Mouse (Mus musculus) CD4-positive, CD25-positive, alpha-beta regulatory T cell, adult 4 months (primary cell): Measurements from ENCODE around the gene Cpb2. TPM values are rescaled to one million over a fixed set of nuclear protein-coding genes. Genes with fewer than 3 reads are reported as not detected.

ENCODE experiments used
- ATAC-seq: one replicate; pipeline ENCODE4 v1.8.0; 2017
- polyA plus RNA-seq, 2 experiments: library from polyadenylated mRNA; unstranded; fragments of 100-300 nt; shearing (Covaris generic); gene quantifications; one replicate each; pipeline ENCODE4 v1.2.1; 2017

Gene Cpb2
- polyA plus RNA-seq, 2 experiments from 2014 or later: not detected

- ATAC-seq: no peak
Measured at GRCm38 (mm10) chr14:75246024-75247000, 4.2 kb downstream of the Cpb2 start.

DNA sequence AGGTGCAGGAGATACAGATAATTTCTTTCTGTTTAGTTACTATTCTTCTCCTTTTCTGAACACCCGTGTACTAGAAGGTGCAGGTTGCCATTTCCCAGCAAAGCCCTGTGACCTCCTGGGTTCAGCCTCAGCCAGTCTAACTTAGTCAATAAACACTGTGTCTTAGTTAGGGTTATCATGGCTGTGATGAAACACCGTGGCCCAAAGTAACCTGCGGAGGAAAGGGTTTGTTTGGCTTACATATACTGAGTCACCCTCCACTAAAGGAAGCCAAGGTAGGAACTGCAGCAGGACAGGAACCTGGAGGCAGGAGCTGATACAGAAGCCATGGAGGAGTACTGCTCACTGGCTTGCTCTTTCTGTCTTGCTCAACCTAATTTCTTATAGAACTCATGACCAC is 8.3 kb downstream of the Cpb2 start:
- no peak for ATAC-seq

- ATAC-seq: no peak
Measured at GRCm38 (mm10) chr14:75256521-75256920, 14.4 kb downstream of the Cpb2 start.

DNA sequence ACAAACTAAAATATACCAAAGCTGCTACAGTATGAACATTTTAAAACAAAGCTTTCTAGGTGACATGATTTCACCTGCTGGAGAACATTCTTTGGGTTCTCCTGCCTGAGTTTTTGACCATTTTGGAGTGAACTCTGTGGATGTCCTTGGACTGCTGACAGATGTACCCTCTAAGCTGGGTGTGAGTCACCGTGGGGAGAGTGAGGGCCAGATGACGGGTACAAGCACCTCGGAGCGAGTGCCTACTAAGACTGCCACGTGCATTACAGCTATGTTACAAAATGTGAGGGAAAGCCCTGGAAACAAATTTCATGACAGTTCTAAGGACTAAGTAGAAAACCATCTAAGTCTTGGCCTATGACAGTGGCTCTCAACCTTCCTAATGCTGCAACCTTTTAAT is 27.4 kb downstream of the Cpb2 start:
- no peak for ATAC-seq

DNA sequence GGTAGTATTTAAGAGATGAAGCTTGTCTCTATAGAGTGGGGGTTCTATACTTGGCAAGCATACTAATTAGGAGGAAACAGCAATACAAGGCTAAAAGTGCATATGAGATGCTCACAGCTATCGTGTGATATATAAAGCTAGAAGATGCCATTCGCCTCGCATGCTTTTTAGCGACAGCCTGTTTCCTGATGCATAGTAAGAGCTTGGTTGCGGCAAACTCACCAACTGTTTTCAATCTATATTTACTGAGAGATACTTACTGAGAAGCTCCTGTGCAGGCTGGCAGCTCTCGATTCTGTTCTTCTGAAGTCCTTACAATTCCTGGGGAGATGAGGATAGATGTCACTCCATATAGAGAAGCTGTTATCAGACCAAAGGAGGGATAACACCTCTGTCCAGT is 37.6 kb downstream of the Cpb2 start:
- ATAC-seq: no peak

GRCm38 (mm10) chr14:75280406-75280805 is 38.3 kb downstream of the Cpb2 start:
- ATAC-seq: no peak

- no peak for ATAC-seq
Measured at GRCm38 (mm10) chr14:75283609-75284192, 41.6 kb downstream of the Cpb2 start.

- peak; percentile 97 for ATAC-seq
Measured at GRCm38 (mm10) chr14:75284193-75284915, 42.3 kb downstream of the Cpb2 start, which contains the start of gene Zc3h13. Zc3h13 (plus strand) TSS chr14:75284373.

GRCm38 (mm10) chr14:75301081-75301480 is 59.0 kb downstream of the Cpb2 start:
- peak; percentile 60 for ATAC-seq

GRCm38 (mm10) chr14:75303807-75304206 is 61.7 kb downstream of the Cpb2 start:
- no peak for ATAC-seq

- no peak for ATAC-seq
Measured at GRCm38 (mm10) chr14:75307855-75308254, 65.8 kb downstream of the Cpb2 start.

- ATAC-seq: no peak
Measured at GRCm38 (mm10) chr14:75309336-75309992, 67.4 kb downstream of the Cpb2 start.

DNA sequence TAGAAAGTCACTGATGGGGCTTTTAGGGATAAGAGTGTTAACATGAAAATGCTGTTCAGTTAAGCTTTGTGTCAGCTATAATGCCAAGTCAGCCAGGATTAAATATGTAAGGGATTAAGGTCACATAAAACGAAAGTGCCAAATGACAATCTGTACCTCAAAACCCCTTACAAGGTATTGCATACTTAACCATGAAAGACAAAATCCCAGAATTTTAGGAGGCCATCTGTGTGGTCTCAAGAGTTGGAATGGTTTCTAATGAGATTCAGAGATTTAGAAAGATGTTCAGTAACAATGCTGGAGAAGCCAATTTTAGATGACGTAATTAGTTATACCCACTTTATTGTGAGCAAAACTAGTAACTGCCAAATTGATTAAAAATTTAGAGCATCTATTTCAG is 72.4 kb downstream of the Cpb2 start:
- ATAC-seq: no peak

DNA sequence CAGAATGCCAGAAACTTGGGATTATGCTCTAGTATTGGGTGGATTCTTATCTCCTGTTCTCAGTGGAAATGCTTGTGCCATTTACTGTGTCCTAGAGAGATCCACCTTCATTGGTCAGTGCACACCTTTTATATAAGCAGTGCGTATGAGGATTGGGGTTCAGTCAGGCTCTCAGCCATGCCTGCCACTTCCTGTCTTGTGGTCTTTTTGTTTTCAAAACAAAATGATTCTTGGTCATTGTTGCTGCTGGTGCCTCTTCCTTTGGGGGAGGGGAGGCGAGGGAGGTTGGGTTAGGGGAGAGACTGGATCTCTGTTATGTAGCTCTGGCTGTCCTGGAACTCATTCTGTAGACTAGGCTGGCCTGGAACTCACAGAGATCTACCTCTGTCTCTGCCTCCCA is 76.6 kb downstream of the Cpb2 start:
- peak; percentile 62 for ATAC-seq

GRCm38 (mm10) chr14:75320269-75320668 is 78.2 kb downstream of the Cpb2 start:
- ATAC-seq: no peak

DNA sequence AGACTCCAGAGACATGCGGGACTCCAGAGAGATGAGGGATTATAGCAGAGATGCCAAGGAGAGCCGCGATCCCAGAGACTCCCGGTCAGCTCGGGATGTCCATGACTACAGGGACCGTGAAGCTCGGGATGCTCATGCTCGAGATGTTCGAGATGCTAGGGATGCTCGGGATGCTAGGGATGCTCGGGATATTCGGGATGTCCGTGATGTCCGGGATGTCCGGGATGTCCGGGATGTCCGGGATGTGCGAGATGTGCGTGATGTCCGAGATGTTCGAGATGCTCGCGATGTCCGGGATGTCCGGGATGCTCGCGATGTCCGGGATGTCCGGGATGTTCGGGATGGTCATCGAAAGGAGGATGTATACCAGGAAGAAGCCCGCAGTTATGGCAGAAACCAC is 81.3 kb downstream of the Cpb2 start:
- ATAC-seq: no peak

- no peak for ATAC-seq
Measured at GRCm38 (mm10) chr14:75328062-75328461, 86.0 kb downstream of the Cpb2 start.

- ATAC-seq: peak; percentile 29
Measured at GRCm38 (mm10) chr14:75330621-75331020, 88.5 kb downstream of the Cpb2 start.
